Mouse (Mus musculus): Measurements from ENCODE around the gene Spg7.

- TF ChIP-seq POLR2A (IDR thresholded peaks at IDR 0.05; ENCODE audit: insufficient read length, low read depth): no peak
- no peak for TF ChIP-seq TCF3 (IDR thresholded peaks at IDR 0.05; ENCODE audit: insufficient read length, low read depth)
- TF ChIP-seq USF1 (IDR thresholded peaks at IDR 0.05; ENCODE audit: low read depth): no peak
- TF ChIP-seq MYOG (IDR thresholded peaks at IDR 0.05; ENCODE audit: control insufficient read depth in 1 of 3, insufficient read depth in 1 of 3, insufficient read length in 2 of 3, low read depth in 2 of 3): no peak
- TF ChIP-seq CEBPB (IDR thresholded peaks at IDR 0.05; ENCODE audit: insufficient read depth, poor library complexity, severe bottlenecking): no peak
- no peak for TF ChIP-seq MYOD1 (IDR thresholded peaks at IDR 0.05; ENCODE audit: control insufficient read depth in 1 of 3, insufficient read length in 2 of 3, low read depth in 2 of 3)
- TF ChIP-seq E2F4 (IDR thresholded peaks at IDR 0.05; ENCODE audit: insufficient read depth): no peak
Observed at GRCm38 (mm10) chr8:123117744-123118143, 55.0 kb downstream of the Spg7 start.

Data from myocyte (in vitro differentiated cells).